Mouse (Mus musculus) limb, embryonic 15.5 days (tissue): ENCODE data around the gene Il4. TPM values are rescaled to one million over a fixed set of nuclear protein-coding genes. Genes with fewer than 3 reads are reported as not detected.

ENCODE experiments used
- ATAC-seq: fragments of 200-750 bp; cut with Nextera tagmentation; 2 replicates; pipeline ENCODE4 v1.8.0; 2017; ENCODE audit warnings: low read depth, moderate TSS enrichment; ENCODE audit not compliant: insufficient number of reproducible peaks, low FRiP score, low TSS enrichment
- H3K27ac ChIP-seq: fragments of 300-500 bp; sonication (generic); 2 replicates; pipeline ENCODE4 v1.5.1; 2015; ENCODE audit warnings: moderate library complexity, mild to moderate bottlenecking, inconsistent platforms
- H3K27me3 ChIP-seq: fragments of 300-500 bp; sonication (generic); 2 replicates; pipeline ENCODE4 v1.6.1; 2015; ENCODE audit warnings: inconsistent platforms
- H3K36me3 ChIP-seq: fragments of 300-500 bp; sonication (generic); 2 replicates; pipeline ENCODE4 v1.6.1; 2015; ENCODE audit warnings: inconsistent platforms
- H3K4me1 ChIP-seq: fragments of 300-500 bp; sonication (generic); 2 replicates; pipeline ENCODE4 v1.6.1; 2015; ENCODE audit warnings: inconsistent platforms
- H3K4me2 ChIP-seq: fragments of 300-500 bp; sonication (generic); 2 replicates; pipeline ENCODE4 v1.6.1; 2015; ENCODE audit warnings: mild to moderate bottlenecking, inconsistent platforms
- H3K4me3 ChIP-seq: fragments of 300-500 bp; sonication (generic); 2 replicates; pipeline ENCODE4 v1.5.1; 2015; ENCODE audit warnings: mild to moderate bottlenecking, inconsistent platforms
- H3K9ac ChIP-seq: fragments of 300-500 bp; sonication (generic); 2 replicates; pipeline ENCODE4 v1.6.1; 2015; ENCODE audit warnings: inconsistent platforms
- H3K9me3 ChIP-seq: fragments of 300-500 bp; sonication (generic); 2 replicates; pipeline ENCODE4 v1.6.1; 2016; ENCODE audit warnings: inconsistent platforms
- WGBS: fragments of 180-500 bp; shearing (Covaris S2); methylation state at CpG from one replicate; pipeline ENCODE4 v1.1.7; 2015; 5-methylcytosine and 5-hydroxymethylcytosine counted together
- polyA plus RNA-seq: library from polyadenylated mRNA; unstranded; fragments of >200 nt; fragmentation: Nextera tagmentation; extraction: Ambion mirVana; gene quantifications from 2 replicates; pipeline ENCODE4 v1.2.1, GENCODE M21; 2015

Gene Il4
- polyA plus RNA-seq, result 1.8 and 2.6 TPM in 2 replicates

DNA sequence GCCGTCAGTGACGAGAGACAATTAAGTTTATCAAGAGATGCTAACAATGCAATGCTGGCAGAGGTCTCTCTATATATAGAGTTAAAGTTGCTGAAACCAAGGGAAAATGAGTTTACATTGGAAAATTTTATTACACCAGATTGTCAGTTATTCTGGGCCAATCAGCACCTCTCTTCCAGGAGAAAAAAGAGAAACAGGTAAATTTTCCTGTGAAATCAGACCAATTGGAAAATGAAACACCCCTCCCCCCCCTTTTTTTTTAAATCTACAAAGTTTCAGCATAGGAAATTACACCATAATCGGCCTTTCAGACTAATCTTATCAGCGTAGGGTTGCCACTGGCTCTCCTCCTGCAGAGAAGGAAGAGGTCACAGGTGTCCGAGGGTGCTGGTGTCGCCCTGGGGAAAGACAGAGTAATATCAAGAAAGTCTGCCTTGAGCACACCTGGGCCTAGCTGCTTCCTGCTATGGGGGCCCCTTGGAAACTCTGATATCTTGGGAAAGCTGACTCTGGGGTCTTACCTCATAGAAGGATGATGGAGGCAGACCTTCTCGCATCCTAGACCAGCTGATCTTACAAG, at the start of gene Il4:
Il4 (minus strand) TSS at position 51 of the 580 bp plus-strand sequence.
- H3K4me3 ChIP-seq, result no peak within 1 kb of the TSS
- no peak for ATAC-seq
- no peaks in the 10 kb centered on the region for H3K27me3 ChIP-seq
- H3K9me3 ChIP-seq, result no peaks in the 10 kb centered on the region
- H3K27ac ChIP-seq, result no peak within 1 kb of the TSS
- 80% methylated on average over 7 of the region's 7 CpGs for WGBS
- no peak within 1 kb of the TSS for H3K4me2 ChIP-seq
- no peaks in the 10 kb centered on the region for H3K36me3 ChIP-seq
- H3K4me1 ChIP-seq, result no peaks in the 10 kb centered on the region
- no peak within 1 kb of the TSS for H3K9ac ChIP-seq

DNA sequence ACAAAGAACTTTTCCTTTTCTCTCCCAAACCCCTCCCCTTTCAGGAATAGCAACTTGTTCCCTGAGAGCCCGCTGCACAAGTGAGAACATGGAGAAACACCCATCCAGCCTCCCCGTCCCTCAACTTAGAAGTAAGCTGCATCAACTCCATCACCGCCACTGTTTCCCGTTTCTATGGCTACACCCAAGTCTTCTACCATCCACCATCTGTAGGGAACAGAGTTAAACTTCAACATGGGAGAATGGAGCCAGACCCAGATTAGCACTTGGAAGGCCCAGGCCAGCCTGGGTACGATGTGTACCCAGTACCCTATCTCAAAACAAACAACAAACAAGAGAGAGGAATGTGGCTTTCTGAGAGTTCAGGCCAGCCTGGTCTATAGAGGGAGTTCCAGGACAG, 45.6 kb upstream of the Il4 start:
- H3K27ac ChIP-seq, result no peak overlapping the region
- H3K4me1 ChIP-seq, result no peaks in the 10 kb centered on the region
- ATAC-seq, result no peak
- H3K4me3 ChIP-seq, result no peak overlapping the region
- no peak overlapping the region for H3K4me2 ChIP-seq
- 84% methylated on average over 5 of the region's 5 CpGs for WGBS
- no peak overlapping the region for H3K9ac ChIP-seq
- H3K27me3 ChIP-seq, result no peaks in the 10 kb centered on the region
- H3K9me3 ChIP-seq, result no peaks in the 10 kb centered on the region
- peaks cover 33% of the 10 kb centered on the region for H3K36me3 ChIP-seq

DNA sequence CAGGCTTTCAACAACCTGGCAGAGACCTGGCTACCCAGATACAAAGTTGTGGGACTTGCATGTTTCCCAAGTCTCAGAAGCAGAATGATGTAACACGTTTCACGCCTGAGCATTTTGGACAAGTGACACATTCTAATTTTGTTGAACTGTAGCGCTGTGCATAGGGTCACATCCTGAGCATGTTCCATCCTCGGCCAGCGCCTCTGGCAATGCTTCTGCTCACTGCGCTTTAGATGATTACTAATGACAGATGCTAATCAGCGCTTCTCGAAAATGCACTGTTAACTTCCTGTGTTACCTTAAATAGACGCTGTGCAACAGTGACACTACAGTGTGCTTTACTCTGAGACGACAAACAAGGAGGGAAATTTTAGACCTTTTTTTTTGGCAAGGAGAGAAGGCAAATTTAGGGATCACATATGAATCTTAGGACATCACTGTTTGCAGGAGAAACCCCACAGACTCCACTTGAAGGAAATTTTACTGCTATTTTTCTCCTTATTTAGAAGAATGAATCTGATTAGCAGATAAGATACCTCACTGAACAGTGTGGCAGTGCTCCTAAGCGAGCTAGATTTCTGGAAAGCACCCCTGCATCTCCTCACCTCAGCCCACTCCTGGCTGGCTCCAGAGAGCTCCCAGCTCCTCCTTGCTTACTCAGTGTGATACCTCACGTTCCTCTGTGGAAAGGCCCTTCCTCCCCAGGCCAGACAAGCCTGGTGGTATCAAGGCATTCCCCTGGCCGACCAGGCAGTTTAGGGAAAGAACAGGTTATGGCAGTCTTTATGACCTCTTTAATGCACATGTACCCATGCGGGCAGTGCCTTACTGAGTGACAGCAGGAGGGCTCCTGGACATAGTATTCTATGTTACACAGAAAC, 44.6 kb upstream of the Il4 start:
- H3K4me2 ChIP-seq, result no peak overlapping the region
- 67% methylated on average over 14 of the region's 14 CpGs for WGBS
- H3K27ac ChIP-seq, result no peak overlapping the region
- H3K4me3 ChIP-seq, result no peak overlapping the region
- no peak overlapping the region for H3K9ac ChIP-seq
- no peaks in the 10 kb centered on the region for H3K9me3 ChIP-seq
- no peaks in the 10 kb centered on the region for H3K4me1 ChIP-seq
- H3K36me3 ChIP-seq, result peaks cover 26% of the 10 kb centered on the region
- no peaks in the 10 kb centered on the region for H3K27me3 ChIP-seq
- ATAC-seq, result no peak

DNA sequence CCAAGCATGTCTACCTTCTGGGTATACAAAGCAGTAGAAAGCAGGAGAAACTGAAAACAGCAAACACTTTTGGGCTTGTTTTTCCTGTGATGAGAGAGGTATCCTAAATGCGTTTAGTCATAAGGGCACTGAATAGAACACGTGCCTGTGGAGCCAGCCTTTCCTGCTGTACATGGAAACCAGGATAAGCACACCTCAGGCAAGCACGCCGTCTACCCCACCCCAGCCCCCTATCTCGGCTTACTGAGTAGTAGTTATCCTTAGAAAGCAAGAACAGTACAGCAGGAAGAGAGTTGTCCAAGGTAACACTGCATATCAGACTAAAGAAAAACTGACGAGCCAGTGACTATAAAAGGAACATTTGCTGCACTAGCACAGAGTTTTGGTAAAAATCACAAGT, 39.4 kb upstream of the Il4 start:
- no peak overlapping the region for H3K4me3 ChIP-seq
- 83% methylated on average over 6 of the region's 6 CpGs for WGBS
- H3K9ac ChIP-seq, result no peak overlapping the region
- H3K9me3 ChIP-seq, result no peaks in the 10 kb centered on the region
- ATAC-seq, result no peak
- no peak overlapping the region for H3K27ac ChIP-seq
- no peaks in the 10 kb centered on the region for H3K27me3 ChIP-seq
- H3K4me2 ChIP-seq, result no peak overlapping the region
- H3K36me3 ChIP-seq, result peaks cover 25% of the 10 kb centered on the region
- no peaks in the 10 kb centered on the region for H3K4me1 ChIP-seq

DNA sequence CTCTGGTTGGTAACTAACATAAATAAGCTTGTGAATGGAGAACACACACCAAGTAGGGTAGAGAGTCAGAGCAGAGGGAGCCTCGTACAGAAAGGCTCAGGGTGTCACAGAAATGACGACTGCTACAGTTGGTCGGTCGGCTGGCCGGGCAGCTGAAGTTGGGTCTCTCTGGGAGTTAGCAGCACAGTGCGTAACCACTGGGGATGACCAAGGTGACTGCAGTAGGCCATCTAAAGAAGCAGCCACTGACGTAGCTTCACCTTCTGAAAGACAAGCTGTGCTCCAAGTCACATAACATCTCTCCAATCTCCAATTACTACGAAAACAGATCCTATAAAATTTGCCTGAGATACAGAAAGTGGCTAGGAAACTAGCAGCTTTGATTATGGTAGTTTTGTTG, 38.9 kb upstream of the Il4 start:
- ATAC-seq, result no peak
- Histone ChIP-seq H3K27ac (no peak overlapping the region), H3K9me3 (no peaks in the 10 kb centered on the region), H3K9ac (no peak overlapping the region), H3K4me1 (no peaks in the 10 kb centered on the region), H3K27me3 (no peaks in the 10 kb centered on the region), H3K36me3 (peaks cover 29% of the 10 kb centered on the region), H3K4me3 (no peak overlapping the region), H3K4me2 (no peak overlapping the region)
- 86% methylated on average over 8 of the region's 8 CpGs for WGBS

DNA sequence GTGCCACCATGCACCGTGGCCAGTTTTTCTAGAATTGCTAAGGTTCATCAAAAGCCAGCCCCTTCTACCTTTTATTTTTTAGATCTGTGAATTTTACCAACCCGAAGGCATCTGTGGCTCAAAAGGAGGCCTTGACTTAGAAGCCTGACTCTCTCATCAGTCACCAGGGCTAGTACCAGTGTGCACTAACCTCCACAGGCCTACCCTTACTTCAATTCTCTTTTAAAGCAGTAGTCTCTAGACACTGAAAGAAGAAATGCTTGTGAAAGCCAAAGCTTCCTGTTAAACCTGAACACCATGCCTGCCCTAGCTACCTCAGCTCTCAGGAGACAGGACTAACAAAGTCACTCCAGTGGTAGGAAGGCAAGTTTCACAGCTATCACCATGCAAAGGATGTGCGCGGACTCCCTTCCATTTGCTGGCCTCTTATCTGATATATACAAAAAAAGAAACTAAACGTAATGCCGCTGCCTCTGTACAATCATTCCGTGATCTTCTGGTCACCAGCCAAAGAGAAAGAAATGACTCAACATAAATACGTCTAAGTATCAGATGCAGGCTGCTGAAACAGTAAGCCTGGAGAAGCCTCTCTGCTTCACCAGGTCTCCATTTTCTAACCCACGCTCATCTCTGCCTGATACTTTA, 38.2 kb upstream of the Il4 start:
- WGBS, result 86% methylated on average over 9 of the region's 9 CpGs
- Histone ChIP-seq H3K4me1 (no peaks in the 10 kb centered on the region), H3K27ac (no peak overlapping the region), H3K36me3 (peaks cover 36% of the 10 kb centered on the region), H3K4me2 (no peak overlapping the region), H3K9me3 (no peaks in the 10 kb centered on the region), H3K27me3 (no peaks in the 10 kb centered on the region), H3K4me3 (no peak overlapping the region), H3K9ac (no peak overlapping the region)
- ATAC-seq, result no peak

DNA sequence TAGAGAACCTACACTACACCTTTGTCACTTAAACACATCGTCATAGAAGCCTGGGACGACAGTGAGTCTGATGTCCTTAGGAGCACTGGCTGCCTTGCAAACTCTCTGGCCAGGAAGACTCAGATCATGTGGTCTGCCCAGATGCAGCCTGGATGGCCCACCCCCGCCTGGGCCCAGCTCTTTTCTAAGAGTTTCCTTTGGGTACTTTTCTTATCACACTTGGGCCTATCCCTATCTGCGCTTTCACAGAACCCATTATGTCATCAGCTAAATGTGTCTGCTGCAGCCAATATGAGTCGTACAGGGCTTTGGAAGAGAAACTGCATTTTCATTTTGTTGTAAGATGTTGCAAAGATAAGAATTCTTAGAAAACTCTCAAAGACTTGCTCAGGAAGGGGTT, 36.6 kb upstream of the Il4 start:
- no peaks in the 10 kb centered on the region for H3K9me3 ChIP-seq
- H3K4me3 ChIP-seq, result no peak overlapping the region
- H3K27ac ChIP-seq, result no peak overlapping the region
- peaks cover 52% of the 10 kb centered on the region for H3K36me3 ChIP-seq
- ATAC-seq, result no peak
- no peak overlapping the region for H3K4me2 ChIP-seq
- no peaks in the 10 kb centered on the region for H3K4me1 ChIP-seq
- 90% methylated on average over 5 of the region's 5 CpGs for WGBS
- no peaks in the 10 kb centered on the region for H3K27me3 ChIP-seq
- no peak overlapping the region for H3K9ac ChIP-seq

DNA sequence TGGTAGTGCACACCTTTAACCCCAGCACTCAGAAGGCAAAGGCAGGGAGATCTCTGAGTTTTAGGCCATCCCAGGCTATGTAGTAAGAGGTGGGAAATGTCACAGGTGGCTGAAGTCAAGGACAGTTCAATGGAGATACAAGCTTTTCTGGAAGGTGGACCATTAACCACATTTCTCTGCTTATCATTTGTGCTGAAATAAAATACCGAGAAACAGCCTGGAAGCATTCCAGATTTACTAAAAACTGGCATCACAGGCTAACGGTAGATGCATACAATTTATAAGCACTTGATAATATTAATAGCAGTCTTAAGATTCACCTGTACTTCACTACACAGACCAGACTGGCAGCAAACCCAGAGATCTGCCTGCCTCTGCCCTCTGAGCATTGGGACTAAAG, 34.0 kb upstream of the Il4 start:
- Histone ChIP-seq H3K9me3 (no peaks in the 10 kb centered on the region), H3K36me3 (peaks cover 59% of the 10 kb centered on the region), H3K4me2 (no peak overlapping the region), H3K27ac (no peak overlapping the region), H3K9ac (no peak overlapping the region), H3K27me3 (no peaks in the 10 kb centered on the region), H3K4me3 (no peak overlapping the region), H3K4me1 (no peaks in the 10 kb centered on the region)
- WGBS, result 94% methylated on average over 2 of the region's 2 CpGs
- ATAC-seq, result no peak

DNA sequence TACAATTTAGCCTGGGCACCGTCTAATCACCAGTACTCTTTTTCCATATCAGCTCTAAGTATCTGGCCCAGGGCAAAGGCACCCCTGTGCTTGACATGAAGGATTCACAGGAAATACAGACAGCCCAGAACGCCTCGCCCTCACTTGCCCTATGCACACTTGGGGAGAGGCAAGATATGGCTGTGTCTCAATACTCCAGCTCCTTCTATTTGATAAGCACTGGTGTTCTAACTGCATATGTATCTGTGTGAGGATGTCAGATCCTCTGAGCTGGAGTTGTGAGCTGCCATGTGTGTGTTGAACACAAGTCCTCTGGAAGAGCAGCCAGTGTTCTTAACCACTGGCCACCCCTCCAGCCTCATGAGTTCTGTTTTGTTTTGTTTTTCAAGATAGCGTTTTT, 33.0 kb upstream of the Il4 start:
- no peaks in the 10 kb centered on the region for H3K4me1 ChIP-seq
- peaks cover 59% of the 10 kb centered on the region for H3K36me3 ChIP-seq
- H3K27ac ChIP-seq, result no peak overlapping the region

DNA sequence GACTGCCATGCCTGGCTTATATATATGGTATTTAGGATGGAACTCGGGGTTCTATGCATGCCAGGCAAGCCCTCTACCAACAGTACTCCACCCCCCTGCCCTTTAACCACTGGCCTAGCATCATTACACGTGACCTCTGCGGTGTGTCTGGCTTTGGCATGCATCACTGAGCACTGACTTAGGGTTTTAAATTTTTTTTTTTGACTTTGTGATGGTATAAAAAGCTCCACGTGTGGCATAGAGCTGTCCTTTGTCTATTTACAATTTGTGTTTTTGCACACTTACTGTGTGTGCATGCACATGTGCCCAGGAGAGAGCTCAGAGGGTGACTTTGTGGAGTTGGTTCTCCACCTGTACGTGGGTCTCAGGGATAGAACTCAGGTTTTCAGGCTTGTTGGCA, 25.5 kb upstream of the Il4 start:
- no peak overlapping the region for H3K4me3 ChIP-seq
- 78% methylated on average over 5 of the region's 5 CpGs for WGBS
- H3K4me1 ChIP-seq, result no peaks in the 10 kb centered on the region
- H3K27me3 ChIP-seq, result no peaks in the 10 kb centered on the region
- no peak overlapping the region for H3K9ac ChIP-seq
- H3K36me3 ChIP-seq, result no peaks in the 10 kb centered on the region
- ATAC-seq, result no peak
- H3K9me3 ChIP-seq, result no peaks in the 10 kb centered on the region
- no peak overlapping the region for H3K27ac ChIP-seq
- H3K4me2 ChIP-seq, result no peak overlapping the region

More for the DNA sequence above, 33.0 kb upstream of the Il4 start:
- H3K4me2 ChIP-seq, result no peak overlapping the region
- WGBS, result 91% methylated on average over 4 of the region's 4 CpGs
- no peak overlapping the region for H3K9ac ChIP-seq
- no peaks in the 10 kb centered on the region for H3K9me3 ChIP-seq
- ATAC-seq, result no peak
- H3K27me3 ChIP-seq, result no peaks in the 10 kb centered on the region
- H3K4me3 ChIP-seq, result no peak overlapping the region

DNA sequence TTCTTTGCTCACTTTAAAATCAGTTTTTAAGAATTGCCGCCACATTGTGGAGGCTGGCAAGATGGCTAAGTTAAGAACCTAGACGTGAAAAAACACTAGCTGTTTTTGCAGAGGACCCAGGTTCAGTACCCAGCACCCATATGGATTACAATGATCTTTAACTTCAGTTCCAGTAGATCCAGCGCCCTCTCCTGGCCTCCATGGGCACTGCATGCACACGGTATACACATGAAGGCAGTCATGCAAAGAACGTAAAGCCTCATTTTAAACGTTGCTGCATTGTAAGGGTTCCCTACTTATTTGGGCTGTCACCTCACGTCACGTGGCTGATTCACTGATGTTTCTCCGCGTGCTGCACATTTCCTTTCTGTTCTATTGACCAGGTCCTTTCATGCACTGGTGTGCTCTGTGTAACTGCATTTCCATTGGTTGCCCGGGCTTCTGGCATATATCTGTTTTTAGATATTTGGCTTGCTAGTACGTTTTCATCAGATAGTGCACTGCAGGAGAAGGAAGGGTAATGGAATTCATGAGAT, 24.3 kb upstream of the Il4 start:
- H3K9me3 ChIP-seq, result no peaks in the 10 kb centered on the region
- no peak for ATAC-seq
- no peaks in the 10 kb centered on the region for H3K27me3 ChIP-seq
- H3K27ac ChIP-seq, result no peak overlapping the region
- no peak overlapping the region for H3K4me2 ChIP-seq
- no peaks in the 10 kb centered on the region for H3K4me1 ChIP-seq
- no peaks in the 10 kb centered on the region for H3K36me3 ChIP-seq
- no peak overlapping the region for H3K4me3 ChIP-seq
- WGBS, result 81% methylated on average over 12 of the region's 12 CpGs
- H3K9ac ChIP-seq, result no peak overlapping the region

DNA sequence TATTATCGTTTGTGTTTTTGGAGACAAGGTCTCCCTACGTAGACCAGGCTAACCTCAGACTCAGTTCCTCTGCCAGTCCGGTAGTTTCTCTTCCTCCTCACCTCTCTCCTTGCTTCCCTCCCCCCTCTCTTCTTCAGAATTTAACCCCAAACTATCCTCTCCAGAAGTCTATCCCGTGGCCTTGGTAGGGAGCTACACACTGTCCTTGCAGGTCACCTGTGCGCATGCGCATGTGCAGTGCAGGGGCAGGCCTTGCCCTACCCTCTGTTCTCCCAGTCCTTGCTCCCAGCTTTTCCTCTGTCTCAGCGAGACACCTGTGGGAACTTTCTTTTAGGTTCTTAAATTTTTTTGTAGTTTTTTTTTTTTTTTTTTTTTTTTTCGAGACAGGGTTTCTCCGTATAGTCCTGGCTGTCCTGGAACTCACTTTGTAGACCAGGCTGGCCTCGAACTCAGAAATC, 19.4 kb upstream of the Il4 start:
- Histone ChIP-seq H3K9ac (no peak overlapping the region), H3K4me3 (no peak overlapping the region), H3K9me3 (no peaks in the 10 kb centered on the region), H3K4me2 (no peak overlapping the region), H3K27me3 (peaks cover 11% of the 10 kb centered on the region; the same call in 1 of the 2 replicates), H3K27ac (no peak overlapping the region), H3K4me1 (peaks cover 17% of the 10 kb centered on the region), H3K36me3 (no peaks in the 10 kb centered on the region)
- ATAC-seq, result no peak
- 71% methylated on average over 10 of the region's 10 CpGs for WGBS
